Mouse (Mus musculus): ENCODE measurements around the gene Mboat7. TPM values are rescaled to one million over a fixed set of nuclear protein-coding genes. Genes with fewer than 3 reads are reported as not detected.

The Mboat7 gene
- total and polyA plus RNA-seq, 2 experiments, result 15.9 to 58.3 TPM

DNA sequence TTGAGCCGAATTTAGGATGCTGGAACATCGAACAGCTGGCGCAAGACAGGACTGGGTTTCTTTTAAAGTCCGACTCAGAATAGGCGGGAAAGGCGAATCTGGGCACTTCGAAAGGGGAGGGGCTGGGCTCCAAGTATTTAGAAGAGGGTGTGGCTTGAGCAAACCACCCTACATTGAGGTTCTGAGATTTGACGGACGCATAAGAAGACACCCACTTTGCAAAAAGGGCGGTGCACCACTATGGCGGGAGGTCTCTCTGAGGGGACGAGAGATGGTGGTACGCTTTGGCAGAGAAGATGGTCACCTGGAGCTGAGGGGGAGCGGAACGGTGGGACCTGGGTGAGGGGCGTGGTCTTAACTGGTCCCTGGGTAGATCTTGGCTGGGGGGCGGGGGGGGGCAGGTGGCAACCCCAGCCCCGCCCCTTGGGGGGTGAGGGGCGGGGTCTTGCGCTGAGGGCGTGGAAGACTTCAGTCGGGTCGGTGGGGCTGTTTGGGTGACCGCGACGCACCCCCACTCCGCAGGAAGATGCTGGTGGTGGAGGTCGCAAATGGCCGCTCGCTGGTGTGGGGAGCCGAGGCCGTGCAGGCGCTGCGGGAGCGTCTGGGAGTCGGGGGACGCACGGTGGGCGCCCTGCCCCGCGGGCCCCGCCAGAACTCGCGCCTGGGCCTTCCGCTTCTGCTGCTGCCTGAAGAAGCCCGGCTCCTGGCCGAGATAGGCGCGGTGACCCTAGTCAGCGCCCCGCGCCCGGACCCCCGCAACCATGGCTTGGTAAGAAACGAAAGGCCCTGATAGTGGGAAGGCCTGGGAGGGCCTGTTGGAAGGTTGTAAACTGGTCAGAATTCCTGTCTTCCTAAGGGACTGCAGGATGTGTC, 989 bp upstream of the Mboat7 start:
- H3K4me3 ChIP-seq (ENCODE audit: insufficient read depth, low read depth, low read length), result peak overlapping the region; percentile 93
- WGBS, result 2% methylated on average over 54 of the region's 55 CpGs
- peak; percentile 90 for DNase-seq (ENCODE audit: extremely low read depth, low read depth, low spot score)
- TF ChIP-seq POLR2A (IDR thresholded peaks at IDR 0.05; ENCODE audit: extremely low read depth, insufficient read depth, low read length), result no peak
- no peak for TF ChIP-seq CTCF (IDR thresholded peaks at IDR 0.05; ENCODE audit: low read depth, low read length)
- peak overlapping the region; percentile 81 for H3K9ac ChIP-seq (ENCODE audit: low read depth, low read length)
- H3K36me3 ChIP-seq (ENCODE audit: control insufficient read depth, insufficient read depth, low read length), result peaks cover 13% of the 10 kb centered on the region; the same call in 1 of the 2 replicates
- peaks cover 7% of the 10 kb centered on the region; the same call in 1 of the 2 replicates for H3K4me1 ChIP-seq (ENCODE audit: control insufficient read depth, insufficient read depth, low read length)
- peak overlapping the region; percentile 74 for H3K27ac ChIP-seq (replicated peaks; ENCODE audit: insufficient read depth, low read depth, low read length)
- no peaks in the 10 kb centered on the region for H3K27me3 ChIP-seq (ENCODE audit: control insufficient read depth, insufficient read depth, low read length)
- peaks cover 5% of the 10 kb centered on the region; the same call in 1 of the 2 replicates for H3K79me2 ChIP-seq (ENCODE audit: control insufficient read depth, insufficient read depth, low read length)

DNA sequence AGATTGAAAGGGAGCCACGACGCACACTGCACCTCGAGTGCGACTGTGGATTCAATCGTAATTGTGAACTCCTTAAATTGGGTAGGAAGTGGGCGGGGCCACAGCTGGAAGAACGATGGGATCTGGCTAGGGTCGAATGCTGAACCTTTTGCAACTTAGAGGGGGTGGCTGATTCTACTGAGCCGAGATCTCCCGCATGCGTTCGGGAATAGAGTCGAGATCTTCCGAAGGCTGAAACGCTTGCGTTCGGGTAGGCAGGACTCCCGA, 419 bp upstream of the Mboat7 start:
- peaks cover 5% of the 10 kb centered on the region; the same call in 1 of the 2 replicates for H3K79me2 ChIP-seq (ENCODE audit: control insufficient read depth, insufficient read depth, low read length)
- peaks cover 7% of the 10 kb centered on the region; the same call in 1 of the 2 replicates for H3K4me1 ChIP-seq (ENCODE audit: control insufficient read depth, insufficient read depth, low read length)
- DNase-seq (ENCODE audit: extremely low read depth, low read depth, low spot score), result no peak
- peaks cover 11% of the 10 kb centered on the region; the same call in 1 of the 2 replicates for H3K36me3 ChIP-seq (ENCODE audit: control insufficient read depth, insufficient read depth, low read length)
- no peaks in the 10 kb centered on the region for H3K27me3 ChIP-seq (ENCODE audit: control insufficient read depth, insufficient read depth, low read length)
- peak overlapping the region; percentile 59 for H3K9ac ChIP-seq (ENCODE audit: low read depth, low read length)
- under 1% methylated on average over 18 of the region's 18 CpGs for WGBS
- H3K27ac ChIP-seq (replicated peaks; ENCODE audit: insufficient read depth, low read depth, low read length), result peak overlapping the region; percentile 74
- TF ChIP-seq CTCF (IDR thresholded peaks at IDR 0.05; ENCODE audit: low read depth, low read length) (no peak), POLR2A (IDR thresholded peaks at IDR 0.05; ENCODE audit: extremely low read depth, insufficient read depth, low read length) (no peak; the same call in 1 of the 2 replicates)
- peak overlapping the region; percentile 93 for H3K4me3 ChIP-seq (ENCODE audit: insufficient read depth, low read depth, low read length)

GRCm38 (mm10) chr7:3692382-3692986, 839 bp downstream of the Mboat7 start, which contains the start of gene Tsen34:
Gene Tsen34, plus strand, starts transcription at chr7:3692863.
- TF ChIP-seq POLR2A (IDR thresholded peaks at IDR 0.05; ENCODE audit: extremely low read depth, insufficient read depth, low read length) (0 out of 2 replicates have a peak, but pooled peaks have one; percentile 22), CTCF (IDR thresholded peaks at IDR 0.05; ENCODE audit: low read depth, low read length) (0 out of 2 replicates have a peak, but pooled peaks have one; percentile 18)
- H3K4me1 ChIP-seq (ENCODE audit: control insufficient read depth, insufficient read depth, low read length), result peaks cover 7% of the 10 kb centered on the region; the same call in 1 of the 2 replicates
- no peaks in the 10 kb centered on the region for H3K27me3 ChIP-seq (ENCODE audit: control insufficient read depth, insufficient read depth, low read length)
- peak within 1 kb of the TSS; percentile 74 for H3K27ac ChIP-seq (replicated peaks; ENCODE audit: insufficient read depth, low read depth, low read length)
- under 1% methylated on average over 49 of the region's 49 CpGs for WGBS
- peaks cover 5% of the 10 kb centered on the region; the same call in 1 of the 2 replicates for H3K79me2 ChIP-seq (ENCODE audit: control insufficient read depth, insufficient read depth, low read length)
- peak; percentile 31 for DNase-seq (ENCODE audit: extremely low read depth, low read depth, low spot score)
- H3K4me3 ChIP-seq (ENCODE audit: insufficient read depth, low read depth, low read length), result peak within 1 kb of the TSS; percentile 93
- peak within 1 kb of the TSS; percentile 95 for H3K9ac ChIP-seq (ENCODE audit: low read depth, low read length)
- peaks cover 8% of the 10 kb centered on the region for H3K36me3 ChIP-seq (ENCODE audit: control insufficient read depth, insufficient read depth, low read length)

DNA sequence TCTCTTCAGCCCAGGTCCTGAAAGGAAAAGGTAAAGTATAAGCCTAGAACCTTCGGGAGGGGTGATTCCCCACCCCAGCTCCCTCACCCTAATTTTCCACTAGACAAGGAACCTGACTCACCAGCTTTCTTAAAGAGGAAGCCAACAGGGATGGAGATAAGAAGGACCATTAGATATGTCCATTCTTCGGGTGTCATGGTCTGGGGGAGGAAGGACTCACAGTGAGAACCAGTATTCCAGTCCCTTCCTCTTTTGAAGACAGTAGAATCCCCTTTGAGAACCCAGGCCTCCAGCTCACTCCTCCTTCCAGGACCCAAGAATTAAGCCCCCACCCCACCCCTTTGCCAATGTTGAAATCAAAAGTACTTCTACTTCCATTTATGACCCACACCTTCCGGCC, 1.4 kb downstream of the Mboat7 start:
- Histone ChIP-seq H3K9ac (ENCODE audit: low read depth, low read length) (peak overlapping the region; percentile 95; the same call in 1 of the 2 replicates), H3K36me3 (ENCODE audit: control insufficient read depth, insufficient read depth, low read length) (peaks cover 8% of the 10 kb centered on the region), H3K4me1 (ENCODE audit: control insufficient read depth, insufficient read depth, low read length) (peaks cover 7% of the 10 kb centered on the region; the same call in 1 of the 2 replicates), H3K79me2 (ENCODE audit: control insufficient read depth, insufficient read depth, low read length) (peaks cover 5% of the 10 kb centered on the region; the same call in 1 of the 2 replicates), H3K4me3 (ENCODE audit: insufficient read depth, low read depth, low read length) (no peak overlapping the region; the same call in 1 of the 2 replicates), H3K27ac (replicated peaks; ENCODE audit: insufficient read depth, low read depth, low read length) (no peak overlapping the region), H3K27me3 (ENCODE audit: control insufficient read depth, insufficient read depth, low read length) (no peaks in the 10 kb centered on the region)
- no peak for DNase-seq (ENCODE audit: extremely low read depth, low read depth, low spot score)
- TF ChIP-seq POLR2A (IDR thresholded peaks at IDR 0.05; ENCODE audit: extremely low read depth, insufficient read depth, low read length), result no peak
- no peak for TF ChIP-seq CTCF (IDR thresholded peaks at IDR 0.05; ENCODE audit: low read depth, low read length)
- 42% methylated on average over 3 of the region's 3 CpGs for WGBS

GRCm38 (mm10) chr7:3685400-3686187, 7.7 kb downstream of the Mboat7 start:
- H3K36me3 ChIP-seq (ENCODE audit: control insufficient read depth, insufficient read depth, low read length), result peaks cover 17% of the 10 kb centered on the region
- no peak overlapping the region for H3K9ac ChIP-seq (ENCODE audit: low read depth, low read length)
- H3K4me3 ChIP-seq (ENCODE audit: insufficient read depth, low read depth, low read length), result no peak overlapping the region
- DNase-seq (ENCODE audit: extremely low read depth, low read depth, low spot score), result no peak
- TF ChIP-seq POLR2A (IDR thresholded peaks at IDR 0.05; ENCODE audit: extremely low read depth, insufficient read depth, low read length) (no peak), CTCF (IDR thresholded peaks at IDR 0.05; ENCODE audit: low read depth, low read length) (no peak)
- H3K79me2 ChIP-seq (ENCODE audit: control insufficient read depth, insufficient read depth, low read length), result no peaks in the 10 kb centered on the region
- H3K4me1 ChIP-seq (ENCODE audit: control insufficient read depth, insufficient read depth, low read length), result no peaks in the 10 kb centered on the region
- no peak overlapping the region for H3K27ac ChIP-seq (replicated peaks; ENCODE audit: insufficient read depth, low read depth, low read length)
- WGBS, result 93% methylated on average over 31 of the region's 31 CpGs
- H3K27me3 ChIP-seq (ENCODE audit: control insufficient read depth, insufficient read depth, low read length), result no peaks in the 10 kb centered on the region
